Comparison of ENCODE assay signal across 16 mouse cellular contexts in genomic region chr7:76164735-76165630, GRCm38 (mm10).
"Had no signal": no experiment of that assay in that cellular context is flagged by ENCODE, and none has a peak within 500 bp of the region (broad histone marks: within the 10 kb centered on the region; RNA-seq: fewer than 3 reads in every experiment).

No protein-coding gene starts in this region.

- H3K4me2 ChIP-seq: limb, embryonic 13.5 days; liver, embryonic 11.5 days; liver, embryonic 15.5 days; lung, embryonic 15.5 days; midbrain, embryonic 12.5 days had no signal

- H3K9ac ChIP-seq: limb, embryonic 13.5 days; liver, embryonic 15.5 days; lung, embryonic 15.5 days; midbrain, embryonic 12.5 days had no signal

- DNase-seq: kidney, postnatal 10 days; left cerebral cortex, postnatal 4 days; lung, postnatal 14 days; right cerebral cortex, adult 18-20 months; right cerebral cortex, postnatal 25 days; thymus, postnatal 14 days had no signal

- H3K27me3 ChIP-seq: limb, embryonic 13.5 days; liver, embryonic 15.5 days; lung, embryonic 15.5 days; megakaryocyte, embryonic 14.5 days; midbrain, embryonic 12.5 days had no signal

- H3K9me3 ChIP-seq: limb, embryonic 13.5 days; liver, embryonic 15.5 days; lung, embryonic 15.5 days; megakaryocyte, embryonic 14.5 days; midbrain, embryonic 12.5 days had no signal

- H3K4me3 ChIP-seq: limb, embryonic 13.5 days; liver, embryonic 15.5 days; lung, embryonic 15.5 days; megakaryocyte, embryonic 14.5 days; midbrain, embryonic 12.5 days had no signal

- H3K36me3 ChIP-seq: limb, embryonic 13.5 days; liver, embryonic 15.5 days; lung, embryonic 15.5 days; midbrain, embryonic 12.5 days had no signal

- H3K27ac ChIP-seq: limb, embryonic 13.5 days; liver, embryonic 15.5 days; lung, embryonic 15.5 days; macrophage; midbrain, embryonic 12.5 days; stomach, postnatal 0 days had no signal

- H3K4me1 ChIP-seq: liver, embryonic 15.5 days; lung, embryonic 15.5 days; megakaryocyte, embryonic 14.5 days; midbrain, embryonic 12.5 days had no signal

- ATAC-seq: intestine, embryonic 16.5 days; midbrain, embryonic 16.5 days had no signal
